Mouse (Mus musculus) cerebellum, adult 9-11 months (tissue): ENCODE measurements around the gene Sept12.

Experiments used
- DNase-seq: peaks from one replicate; pipeline ENCODE4 v3.0.0; 2022

The Sept12 gene

GRCm38 (mm10) chr16:4937351-4938190 is 60.1 kb downstream of the Sept12 start:
- no peak for DNase-seq
